Mouse (Mus musculus): ENCODE data around the gene Ndufa7.

Gene Ndufa7

DNA sequence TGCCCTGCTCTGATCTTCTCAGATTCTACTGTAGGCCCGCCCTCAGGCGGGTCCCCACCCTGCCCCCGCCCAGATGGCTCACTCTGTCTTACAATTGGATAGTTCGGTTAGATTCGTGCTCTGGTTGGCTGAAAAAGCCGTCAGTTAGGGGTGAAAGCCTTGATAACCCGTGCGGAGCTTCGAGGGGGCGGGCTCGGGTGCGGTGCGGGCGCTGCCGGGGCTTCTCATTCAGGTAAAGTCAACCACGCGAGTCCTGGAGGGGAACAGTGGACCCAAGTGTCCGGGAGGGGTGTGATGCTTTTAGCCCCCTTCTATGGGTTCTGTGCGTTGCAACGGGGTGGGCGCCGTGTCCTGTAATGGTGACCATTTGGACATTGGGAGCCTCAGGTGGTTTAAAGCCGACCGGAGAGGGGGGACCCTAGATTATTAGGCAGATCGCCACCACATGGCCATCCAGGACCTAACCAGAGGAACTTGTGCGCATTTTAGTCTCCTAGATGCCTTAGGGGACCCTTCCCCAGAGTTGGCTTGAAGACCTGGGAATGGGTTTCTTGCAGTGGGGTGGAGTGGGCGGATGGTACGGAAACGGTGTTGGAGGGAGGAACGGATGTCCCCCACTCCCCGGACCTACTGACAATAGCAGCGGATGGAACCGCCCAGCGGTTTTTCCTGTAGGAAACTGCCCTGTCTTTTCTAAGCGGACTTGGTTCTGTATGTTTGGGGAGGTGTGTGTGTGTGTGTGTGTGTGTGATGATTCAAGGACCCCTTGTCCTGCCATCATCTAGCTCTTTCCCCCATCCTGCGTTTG, 13.8 kb upstream of the Ndufa7 start, which contains the start of gene Kank3:
Kank3 (plus strand) TSS at position 186 of the 808 bp plus-strand sequence.
- CTCF ChIA-PET: no interaction called here

GRCm38 (mm10) chr17:33811142-33811516, 13.2 kb upstream of the Ndufa7 start:
- CTCF ChIA-PET: no interaction called here

DNA sequence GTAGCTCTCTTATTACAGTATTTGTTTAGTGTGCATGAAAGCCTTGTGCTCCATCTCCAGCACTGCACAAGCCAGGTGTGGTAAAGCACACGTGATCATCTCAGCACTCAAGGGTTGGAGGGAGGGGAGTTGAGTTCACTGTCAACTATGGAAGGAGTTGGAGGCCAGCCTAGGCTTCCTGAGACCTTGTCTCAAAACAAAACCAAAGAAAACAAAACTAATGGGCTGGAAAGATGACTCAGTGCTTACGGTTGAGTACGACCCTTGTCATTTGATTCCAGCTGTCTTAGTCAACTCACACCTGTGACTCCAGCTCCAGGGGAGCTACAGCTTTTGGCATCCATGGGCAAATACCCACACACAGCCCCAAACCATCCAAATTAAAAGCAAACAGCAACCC, 11.9 kb upstream of the Ndufa7 start:
- CTCF ChIA-PET: no interaction called here

DNA sequence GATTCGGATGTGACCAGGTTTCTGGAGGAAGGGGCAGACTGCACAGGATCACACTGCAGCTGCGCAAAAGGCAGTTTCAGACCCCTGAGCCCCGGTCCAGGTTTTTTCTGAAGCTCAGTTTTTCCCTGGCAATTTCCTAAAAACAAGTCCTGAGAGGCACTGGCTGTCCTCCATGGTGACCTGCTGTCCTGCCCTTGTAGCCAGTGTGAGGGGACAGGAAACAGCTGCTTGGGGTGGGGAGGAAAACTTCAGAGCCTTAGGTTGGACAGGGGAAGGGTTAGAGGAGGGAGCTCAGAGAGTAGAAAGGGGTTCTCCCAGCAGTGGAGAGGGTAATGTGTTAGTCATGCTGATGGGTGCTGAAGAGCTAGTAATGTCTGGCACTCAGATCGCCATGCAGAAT, 11.4 kb upstream of the Ndufa7 start:
- CTCF ChIA-PET: no interaction called here

DNA sequence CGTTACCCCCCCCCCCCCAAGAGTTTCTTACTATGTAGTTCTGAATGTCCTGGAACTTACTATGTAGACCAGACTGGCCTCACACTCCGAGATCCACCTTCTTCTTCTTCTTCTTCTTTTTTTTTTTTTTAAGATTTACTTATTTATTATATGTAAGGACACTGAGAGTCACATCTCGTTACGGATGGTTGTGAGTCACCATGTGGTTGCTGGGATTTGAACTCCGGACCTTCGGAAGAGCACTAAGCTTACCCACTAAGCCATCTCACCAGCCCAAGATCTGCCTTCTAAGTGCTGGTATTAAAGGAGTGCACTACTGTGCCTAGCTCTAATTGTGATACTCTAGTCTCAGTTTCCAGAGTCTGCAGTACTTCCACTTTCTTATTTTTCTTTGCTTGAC, 9.0 kb upstream of the Ndufa7 start:
- CTCF ChIA-PET: interaction anchor here (0.7 kb wide), 1 partner anchor 470 kb away, joined by 3 read pairs; no protein-coding TSS in a partner anchor

DNA sequence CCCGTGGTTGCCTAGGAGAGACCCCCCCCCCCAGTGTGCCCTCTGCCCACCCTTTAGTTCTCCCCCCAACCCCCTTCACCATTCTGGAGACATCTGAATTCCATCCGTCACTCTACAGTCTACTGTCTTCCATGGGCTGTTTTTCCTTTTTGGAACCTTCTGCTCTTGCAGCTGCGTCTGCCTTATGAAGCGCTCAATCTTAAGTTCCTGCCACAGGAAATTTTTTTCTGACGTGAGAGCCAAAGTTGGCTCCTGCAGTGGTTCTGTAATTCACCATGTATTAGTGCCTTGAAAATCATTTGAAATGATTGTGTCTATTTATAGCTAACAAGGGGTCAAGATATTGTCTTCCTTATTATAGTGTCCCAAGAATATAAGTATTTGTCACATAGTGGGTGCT, 7.8 kb upstream of the Ndufa7 start:
- CTCF ChIA-PET: no interaction called here

- CTCF ChIA-PET: interaction anchor here (0.6 kb wide), 1 partner anchor 879 kb away, joined by 16 read pairs; no protein-coding TSS in a partner anchor
Observed at GRCm38 (mm10) chr17:33817184-33817968, 7.0 kb upstream of the Ndufa7 start.

DNA sequence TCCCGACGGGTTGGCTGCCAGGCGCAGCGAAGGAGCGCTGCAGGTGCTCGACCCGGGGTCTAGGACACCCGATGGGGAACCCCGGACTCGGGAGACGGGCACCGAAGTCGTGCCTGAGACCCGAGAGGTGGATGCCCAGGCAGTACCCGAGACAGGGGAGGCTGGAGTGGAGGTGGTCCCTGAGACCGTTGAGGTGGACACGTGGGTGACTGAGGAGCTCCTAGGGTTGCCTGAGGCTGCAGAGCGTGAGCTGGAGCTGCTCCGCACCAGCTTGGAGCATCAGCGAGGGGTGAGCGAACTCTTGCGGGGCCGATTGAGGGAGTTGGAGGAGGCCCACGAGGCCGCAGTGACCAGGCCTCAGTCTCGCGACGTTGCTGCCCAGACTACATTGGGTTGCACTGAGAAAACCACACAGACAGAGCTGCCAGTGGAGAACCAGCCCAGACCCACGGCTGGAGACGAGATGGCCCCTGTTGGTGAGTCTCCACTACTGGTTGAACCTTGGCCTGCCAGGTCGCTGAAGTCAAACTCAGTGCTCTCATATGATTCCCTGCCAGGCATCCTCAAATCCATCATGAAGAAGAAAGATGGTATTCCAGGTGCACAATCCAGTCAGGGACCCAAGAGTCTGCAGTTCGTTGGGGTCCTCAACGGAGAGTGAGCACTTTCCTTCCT, 6.3 kb upstream of the Ndufa7 start:
- CTCF ChIA-PET: no interaction called here

DNA sequence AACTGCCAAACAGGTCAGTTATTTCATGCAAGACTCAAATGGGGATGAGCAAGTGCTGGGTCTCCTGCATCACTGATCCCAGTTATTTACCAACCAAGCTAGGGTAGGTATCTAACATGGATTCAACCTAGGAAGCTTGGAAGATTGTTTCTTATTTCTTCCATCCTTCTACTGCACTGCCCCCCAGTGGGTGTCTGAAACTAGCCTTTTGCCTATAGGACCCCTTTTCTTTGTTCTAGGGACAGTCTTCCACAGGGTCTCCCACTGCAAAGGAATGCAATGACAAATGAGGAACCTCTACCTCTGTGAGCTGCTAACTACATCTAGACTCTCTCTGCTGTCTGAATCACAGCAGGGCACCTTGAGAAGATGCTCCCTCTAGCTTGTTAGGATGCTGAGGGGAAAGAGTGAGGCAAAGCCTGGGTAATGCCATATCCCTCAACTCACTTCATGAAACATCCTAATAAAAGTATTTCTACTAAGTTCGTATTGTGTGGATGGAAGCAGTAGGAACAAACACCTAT, 1.9 kb upstream of the Ndufa7 start:
- CTCF ChIA-PET: interaction anchor here (0.6 kb wide), 1 partner anchor 11 kb away, joined by 5 read pairs; no protein-coding TSS in a partner anchor

DNA sequence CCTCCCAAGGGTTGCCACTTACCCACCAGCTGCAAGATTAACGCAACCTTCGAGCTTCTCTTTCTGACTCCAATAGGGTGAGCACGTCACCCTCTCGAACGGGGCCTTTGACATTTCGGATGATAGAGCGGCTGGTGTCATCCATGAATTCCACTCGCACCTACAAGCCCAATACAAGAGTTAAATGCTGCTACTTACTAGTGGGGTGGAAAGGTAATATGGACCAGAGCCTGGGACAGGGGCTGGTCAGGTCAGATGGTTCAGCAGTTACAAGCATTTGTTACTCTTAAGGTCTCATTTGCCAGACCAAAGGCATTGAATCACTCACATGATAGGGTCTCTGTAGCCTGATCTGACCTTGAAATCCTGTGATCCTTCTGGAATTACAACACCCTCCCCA, 1.2 kb upstream of the Ndufa7 start:
- CTCF ChIA-PET: interaction anchor here (0.6 kb wide), 1 partner anchor 10 kb away, joined by 5 read pairs; no protein-coding TSS in a partner anchor

- CTCF ChIA-PET: interaction anchor here (0.7 kb wide), 1 partner anchor 23 kb away, joined by 8 read pairs; no protein-coding TSS in a partner anchor
Observed at GRCm38 (mm10) chr17:33824997-33825330, 592 bp downstream of the Ndufa7 start.

GRCm38 (mm10) chr17:33825462-33825861, 1.1 kb downstream of the Ndufa7 start:
- CTCF ChIA-PET: interaction anchor here (0.7 kb wide), 1 partner anchor 23 kb away, joined by 8 read pairs; no protein-coding TSS in a partner anchor

GRCm38 (mm10) chr17:33826850-33827249, 2.5 kb downstream of the Ndufa7 start:
- CTCF ChIA-PET: no interaction called here

GRCm38 (mm10) chr17:33828892-33829291, 4.5 kb downstream of the Ndufa7 start:
- CTCF ChIA-PET: interaction anchor here (0.6 kb wide), 1 partner anchor 37 kb away, joined by 3 read pairs; no protein-coding TSS in a partner anchor

DNA sequence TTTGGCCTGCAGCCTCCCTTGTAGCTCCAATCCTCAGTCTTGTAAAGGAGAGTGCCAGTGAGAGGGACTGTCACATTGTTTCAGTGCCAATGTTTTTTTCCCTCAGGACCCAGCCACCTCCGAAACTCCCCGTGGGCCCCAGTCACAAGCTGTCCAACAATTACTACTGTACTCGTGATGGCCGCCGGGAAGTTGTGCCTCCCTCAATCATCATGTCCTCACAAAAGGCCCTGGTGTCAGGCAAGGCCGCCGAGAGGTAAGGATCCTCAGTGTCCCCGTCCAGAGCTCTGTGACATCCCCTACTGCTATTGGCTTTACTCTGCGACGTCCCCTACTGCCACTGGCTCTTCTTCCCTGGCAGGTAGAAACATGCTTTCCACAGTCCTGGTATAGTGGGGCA, 5.2 kb downstream of the Ndufa7 start:
- CTCF ChIA-PET: no interaction called here

DNA sequence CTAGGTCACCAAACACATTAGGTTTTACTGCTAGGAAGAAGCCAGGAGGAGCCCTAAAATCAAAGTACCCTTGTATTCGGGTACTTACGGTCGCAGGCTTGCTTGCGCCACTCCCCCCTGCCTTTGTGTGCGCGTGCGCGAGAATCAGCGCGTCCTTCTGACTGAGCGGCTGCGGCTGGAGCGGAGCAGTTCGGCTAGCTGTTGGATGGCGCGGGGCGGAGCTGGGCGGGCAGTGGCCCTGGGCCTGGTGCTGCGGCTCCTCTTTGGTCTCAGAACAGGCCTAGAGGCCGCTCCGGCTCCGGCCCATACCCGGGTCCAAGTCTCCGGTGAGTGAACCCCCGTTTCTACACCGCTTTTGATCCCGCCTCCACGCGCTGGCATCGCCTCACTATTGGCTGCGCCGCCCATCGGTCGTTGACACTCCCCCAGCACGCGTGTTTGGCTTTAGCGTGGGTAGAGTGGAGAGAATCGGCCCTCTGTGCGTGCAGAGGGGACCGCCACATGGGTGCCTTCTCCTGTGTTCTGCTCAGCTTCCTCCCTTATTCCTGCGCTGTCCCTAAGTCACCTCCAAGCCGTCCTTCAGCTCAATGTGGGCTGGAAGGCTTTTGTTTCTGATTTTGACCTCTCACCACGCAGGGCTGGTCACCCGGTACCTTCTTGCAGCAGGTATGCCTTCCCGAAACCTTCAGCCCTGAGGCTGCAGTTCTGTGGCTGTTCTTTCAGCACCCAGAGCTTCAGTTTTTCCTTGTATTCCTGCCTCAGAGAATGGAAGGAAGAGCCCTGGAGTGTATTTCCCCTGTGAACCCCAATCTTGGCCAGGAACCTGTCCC, 18.8 kb downstream of the Ndufa7 start, which contains the start of gene Cd320:
Cd320 (plus strand) TSS at position 126 of the 830 bp plus-strand sequence.
- CTCF ChIA-PET: no interaction called here

GRCm38 (mm10) chr17:33844196-33844595, 19.8 kb downstream of the Ndufa7 start:
- CTCF ChIA-PET: no interaction called here

- CTCF ChIA-PET: no interaction called here
Observed at GRCm38 (mm10) chr17:33848139-33848538, 23.8 kb downstream of the Ndufa7 start.

DNA sequence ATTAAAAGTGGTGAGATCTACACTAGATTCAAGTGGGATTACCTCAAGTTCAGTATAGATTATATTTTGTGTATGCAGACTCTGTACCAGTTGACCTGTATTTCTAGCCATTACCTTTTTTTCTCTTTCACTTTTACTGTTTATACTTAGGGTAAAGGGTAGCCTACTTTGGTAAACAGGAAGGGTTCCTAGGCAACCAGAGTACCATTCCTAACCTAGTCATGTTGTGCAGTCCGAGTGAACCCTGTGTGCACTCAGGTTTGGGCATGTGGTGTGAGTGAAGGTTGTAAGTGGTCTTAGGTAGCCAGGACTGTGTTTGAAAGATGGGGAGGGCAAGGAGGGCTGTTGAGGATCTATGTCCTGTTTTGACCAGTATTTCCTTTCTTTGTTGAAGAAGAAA, 27.0 kb downstream of the Ndufa7 start:
- CTCF ChIA-PET: interaction anchor here (0.6 kb wide), 1 partner anchor 15 kb away, joined by 6 read pairs; no protein-coding TSS in a partner anchor

GRCm38 (mm10) chr17:33857816-33858215, 33.4 kb downstream of the Ndufa7 start:
- CTCF ChIA-PET: no interaction called here

Measured in spleen, embryonic (tissue).